ENCODE assay signal across 1 mouse cellular context in genomic region chr2:25022678-25023077, GRCm38 (mm10).
TF ChIP-seq lines count a peak whose summit lies in the region.

No protein-coding gene starts in this region.

TF ChIP-seq in CH12.LX, 34 proteins besides CTCF, POLR2A, EP300 and RAD21:
- TF ChIP-seq MYC (IDR thresholded peaks at IDR 0.05; ENCODE audit: low read depth, low read length) (no peak), SMC3 (IDR thresholded peaks at IDR 0.05; ENCODE audit: low read depth, low read length) (peak; percentile 12; the same call in 1 of the 2 replicates), GABPA (IDR thresholded peaks at IDR 0.05; ENCODE audit: insufficient replicate concordance, low read depth, low read length) (no peak), CHD2 (IDR thresholded peaks at IDR 0.05; ENCODE audit: low read length) (no peak), ZNF384 (IDR thresholded peaks at IDR 0.05; ENCODE audit: low read depth, low read length) (no peak), ELF1 (IDR thresholded peaks at IDR 0.05; ENCODE audit: low read depth, low read length) (no peak), UBTF (IDR thresholded peaks at IDR 0.05; ENCODE audit: low read depth, low read length) (no peak)
TF ChIP-seq in CH12.LX: peak in this region for 1.
